Mouse (Mus musculus): Measurements from ENCODE around the gene Vopp1. TPM values are rescaled to one million over a fixed set of nuclear protein-coding genes. Genes with fewer than 3 reads are reported as not detected.
A peak's percentile ranks its signal among the peaks of the same experiment; 100 is the strongest.

Gene Vopp1
- polyA plus RNA-seq, 1 experiment from 2014 or later = 24.3 TPM

DNA sequence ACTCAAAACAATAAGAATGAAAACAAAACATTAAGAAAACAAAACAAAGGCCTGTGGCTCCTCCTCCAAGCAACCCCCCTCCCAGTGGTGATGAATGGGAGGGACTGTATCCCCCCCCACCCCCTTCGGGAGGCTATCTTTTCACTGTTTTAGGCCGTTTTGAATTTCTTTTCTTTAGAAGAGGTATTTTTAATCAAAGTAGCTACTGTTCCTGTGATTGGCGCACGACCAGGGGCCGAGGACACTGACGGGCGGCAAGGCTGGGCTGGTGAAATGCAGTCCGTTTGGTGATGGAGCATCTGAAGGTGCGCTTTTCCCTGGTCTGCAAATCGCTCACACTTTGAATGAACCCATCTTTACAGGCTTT lies 122.6 kb downstream of the Vopp1 start, which contains the start of gene Lancl2:
Gene Lancl2, plus strand, starts transcription at position 165 of the 367 bp plus-strand sequence.
- H3K36me3 ChIP-seq (ENCODE audit: control insufficient read depth, insufficient read depth, low read length) = no peaks in the 10 kb centered on the region
- 0% methylated on average over 10 of the region's 10 CpGs for WGBS
- no peaks in the 10 kb centered on the region for H3K9me3 ChIP-seq (ENCODE audit: control insufficient read depth, low read length)
- H3K4me2 ChIP-seq (replicated peaks; ENCODE audit: low read depth) = peak within 1 kb of the TSS; percentile 57
- H3K27ac ChIP-seq (replicated peaks) = peak within 1 kb of the TSS; percentile 95
- no peak for TF ChIP-seq EP300 (optimal IDR thresholded peaks at IDR 0.05)
- no peak for TF ChIP-seq CTCF (IDR thresholded peaks at IDR 0.05; ENCODE audit: low read depth)
- no peak for ATAC-seq (ENCODE audit: low FRiP score, low TSS enrichment)
- peak within 1 kb of the TSS; percentile 84 for H3K9ac ChIP-seq (ENCODE audit: low read length)
- no peaks in the 10 kb centered on the region for H3K27me3 ChIP-seq (ENCODE audit: control insufficient read depth, insufficient read depth, low read length)
- peak within 1 kb of the TSS; percentile 74 for H3K4me3 ChIP-seq (ENCODE audit: low read depth, low read length)
- DNase-seq (ENCODE audit: low spot score) = no peak
- H3K4me1 ChIP-seq (replicated peaks; ENCODE audit: control insufficient read depth, insufficient read depth) = no peaks in the 10 kb centered on the region

DNA sequence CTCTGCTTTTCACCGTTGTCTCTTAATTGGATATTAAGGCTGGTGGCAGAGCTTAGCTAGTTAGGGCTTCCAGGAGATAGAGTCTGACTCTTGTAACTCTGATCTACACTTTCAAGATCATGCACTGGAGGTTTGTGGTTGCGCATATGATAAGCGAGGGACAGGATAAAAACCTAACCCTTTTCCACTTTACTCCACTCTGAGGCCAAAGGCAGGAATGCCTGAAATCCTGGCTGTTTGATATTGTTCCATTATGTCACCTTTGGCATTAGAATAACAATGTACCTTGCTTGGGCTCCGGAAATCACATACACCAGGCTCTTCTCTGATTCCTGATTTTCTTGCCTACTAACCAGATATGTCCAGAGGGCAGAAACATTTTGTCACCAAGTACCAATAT lies 123.3 kb downstream of the Vopp1 start:
- no peak for DNase-seq (ENCODE audit: low spot score)
- Histone ChIP-seq H3K27me3 (ENCODE audit: control insufficient read depth, insufficient read depth, low read length) (no peaks in the 10 kb centered on the region), H3K9me3 (ENCODE audit: control insufficient read depth, low read length) (no peaks in the 10 kb centered on the region), H3K4me2 (replicated peaks; ENCODE audit: low read depth) (no peak overlapping the region), H3K4me1 (replicated peaks; ENCODE audit: control insufficient read depth, insufficient read depth) (no peaks in the 10 kb centered on the region), H3K4me3 (ENCODE audit: low read depth, low read length) (no peak overlapping the region), H3K27ac (replicated peaks) (no peak overlapping the region), H3K9ac (ENCODE audit: low read length) (no peak overlapping the region), H3K36me3 (ENCODE audit: control insufficient read depth, insufficient read depth, low read length) (no peaks in the 10 kb centered on the region)
- TF ChIP-seq EP300 (optimal IDR thresholded peaks at IDR 0.05) (no peak), CTCF (IDR thresholded peaks at IDR 0.05; ENCODE audit: low read depth) (no peak)
- no peak for ATAC-seq (ENCODE audit: low FRiP score, low TSS enrichment)
- WGBS = 65% methylated on average over 4 of the region's 4 CpGs

DNA sequence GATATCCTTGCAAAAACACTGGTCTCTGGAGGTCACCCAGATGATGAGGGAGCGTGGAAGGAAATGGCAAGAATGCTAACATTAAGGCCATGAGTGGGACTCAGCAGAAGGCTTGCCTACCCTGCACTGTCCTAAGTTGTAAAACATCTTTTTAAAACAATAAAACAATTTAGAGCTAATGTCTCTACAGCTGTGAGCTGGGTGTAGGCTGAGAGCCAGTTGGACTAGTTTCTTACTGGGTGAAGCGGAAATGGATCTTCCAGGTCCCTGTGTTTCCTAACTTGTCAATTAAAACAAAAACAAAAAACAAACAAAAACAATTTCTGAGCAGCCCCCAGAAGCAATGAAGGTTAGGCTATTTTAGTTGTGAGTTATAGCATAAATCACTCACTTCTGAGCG lies 131.8 kb downstream of the Vopp1 start:
- H3K27me3 ChIP-seq (ENCODE audit: control insufficient read depth, insufficient read depth, low read length) = no peaks in the 10 kb centered on the region
- no peak overlapping the region for H3K27ac ChIP-seq (replicated peaks)
- no peak for ATAC-seq (ENCODE audit: low FRiP score, low TSS enrichment)
- no peak for DNase-seq (ENCODE audit: low spot score)
- no peaks in the 10 kb centered on the region for H3K4me1 ChIP-seq (replicated peaks; ENCODE audit: control insufficient read depth, insufficient read depth)
- 0 out of 2 replicates have a peak overlapping the region, but pooled peaks have one; percentile 8 for H3K9ac ChIP-seq (ENCODE audit: low read length)
- H3K36me3 ChIP-seq (ENCODE audit: control insufficient read depth, insufficient read depth, low read length) = no peaks in the 10 kb centered on the region
- 87% methylated on average over 3 of the region's 3 CpGs for WGBS
- no peaks in the 10 kb centered on the region for H3K9me3 ChIP-seq (ENCODE audit: control insufficient read depth, low read length)
- H3K4me3 ChIP-seq (ENCODE audit: low read depth, low read length) = no peak overlapping the region
- no peak overlapping the region for H3K4me2 ChIP-seq (replicated peaks; ENCODE audit: low read depth)
- TF ChIP-seq CTCF (IDR thresholded peaks at IDR 0.05; ENCODE audit: low read depth) (no peak), EP300 (optimal IDR thresholded peaks at IDR 0.05) (no peak)

GRCm38 (mm10) chr6:57691467-57692261 lies 133.3 kb downstream of the Vopp1 start, which contains the start of gene Pyurf:
Gene Pyurf (minus strand): TSS chr6:57692078.
- DNase-seq (ENCODE audit: low spot score) = peak; percentile 94
- peak within 1 kb of the TSS; percentile 74 for H3K4me3 ChIP-seq (ENCODE audit: low read depth, low read length)
- under 1% methylated on average over 44 of the region's 52 CpGs for WGBS
- TF ChIP-seq CTCF (IDR thresholded peaks at IDR 0.05; ENCODE audit: low read depth) (0 out of 2 replicates have a peak, but pooled peaks have one; percentile 12), EP300 (optimal IDR thresholded peaks at IDR 0.05) (no peak)
- peak within 1 kb of the TSS; percentile 78 for H3K9ac ChIP-seq (ENCODE audit: low read length)
- no peaks in the 10 kb centered on the region for H3K36me3 ChIP-seq (ENCODE audit: control insufficient read depth, insufficient read depth, low read length)
- H3K4me2 ChIP-seq (replicated peaks; ENCODE audit: low read depth) = peak within 1 kb of the TSS; percentile 80
- H3K4me1 ChIP-seq (replicated peaks; ENCODE audit: control insufficient read depth, insufficient read depth) = no peaks in the 10 kb centered on the region
- H3K27me3 ChIP-seq (ENCODE audit: control insufficient read depth, insufficient read depth, low read length) = no peaks in the 10 kb centered on the region
- H3K9me3 ChIP-seq (ENCODE audit: control insufficient read depth, low read length) = no peaks in the 10 kb centered on the region
- peak; percentile 99 for ATAC-seq (ENCODE audit: low FRiP score, low TSS enrichment)
- peak within 1 kb of the TSS; percentile 91 for H3K27ac ChIP-seq (replicated peaks)

DNA sequence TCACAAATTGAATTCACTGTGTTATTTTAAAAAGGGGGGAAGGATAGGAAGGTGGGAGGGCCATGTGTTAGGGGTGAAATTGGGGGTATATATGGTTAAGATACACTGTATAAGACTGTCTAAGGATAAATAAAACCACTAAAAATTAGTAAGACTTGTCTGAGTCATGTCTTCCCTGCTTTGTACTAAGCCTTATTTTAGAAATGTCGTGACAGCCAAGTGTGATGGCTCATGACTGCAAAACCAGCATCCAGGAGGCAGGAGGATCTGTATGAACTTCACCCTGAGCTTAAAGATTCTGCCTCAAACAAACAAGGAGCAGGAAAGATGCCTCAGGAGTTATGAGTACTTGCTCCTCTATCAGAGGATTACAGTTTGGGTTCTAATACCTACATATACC lies 140.8 kb downstream of the Vopp1 start:
- Histone ChIP-seq H3K9ac (ENCODE audit: low read length) (no peak overlapping the region), H3K4me1 (replicated peaks; ENCODE audit: control insufficient read depth, insufficient read depth) (no peaks in the 10 kb centered on the region), H3K36me3 (ENCODE audit: control insufficient read depth, insufficient read depth, low read length) (no peaks in the 10 kb centered on the region), H3K9me3 (ENCODE audit: control insufficient read depth, low read length) (no peaks in the 10 kb centered on the region), H3K4me2 (replicated peaks; ENCODE audit: low read depth) (no peak overlapping the region), H3K27me3 (ENCODE audit: control insufficient read depth, insufficient read depth, low read length) (no peaks in the 10 kb centered on the region), H3K4me3 (ENCODE audit: low read depth, low read length) (no peak overlapping the region), H3K27ac (replicated peaks) (no peak overlapping the region)
- TF ChIP-seq EP300 (optimal IDR thresholded peaks at IDR 0.05) = no peak
- TF ChIP-seq CTCF (IDR thresholded peaks at IDR 0.05; ENCODE audit: low read depth) = no peak
- ATAC-seq (ENCODE audit: low FRiP score, low TSS enrichment) (no peak), DNase-seq (ENCODE audit: low spot score) (no peak)
- WGBS = 86% methylated on average over 1 of the region's 1 CpGs

Other genes with a start within 250 kb of the Vopp1 start
- 0.96 and 1.4 TPM in 2 replicates for gene Herc6, start 244.2 kb downstream of the Vopp1 start, polyA plus RNA-seq (2015; fragmentation: Nextera tagmentation; extraction: Ambion mirVana)
- 16.2 and 16.3 TPM in 2 replicates for gene Pyurf, start 133.1 kb downstream of the Vopp1 start, polyA plus RNA-seq (2015; fragmentation: Nextera tagmentation; extraction: Ambion mirVana)
- 9.6 and 9.8 TPM in 2 replicates for gene Lancl2, start 122.6 kb downstream of the Vopp1 start, polyA plus RNA-seq (2015; fragmentation: Nextera tagmentation; extraction: Ambion mirVana)
- gene Vmn1r21, start 25.2 kb upstream of the Vopp1 start, polyA plus RNA-seq (2015; fragmentation: Nextera tagmentation; extraction: Ambion mirVana) = not detected in 2 replicates
- gene Vmn1r22, start 82.9 kb upstream of the Vopp1 start, polyA plus RNA-seq (2015; fragmentation: Nextera tagmentation; extraction: Ambion mirVana) = not detected in 2 replicates
- gene Vmn1r23, start 101.7 kb upstream of the Vopp1 start, polyA plus RNA-seq (2015; fragmentation: Nextera tagmentation; extraction: Ambion mirVana) = not detected in 2 replicates
- not detected in 2 replicates for gene Vmn1r24, start 136.3 kb upstream of the Vopp1 start, polyA plus RNA-seq (2015; fragmentation: Nextera tagmentation; extraction: Ambion mirVana)
- not detected in 2 replicates for gene Vmn1r25, start 155.7 kb upstream of the Vopp1 start, polyA plus RNA-seq (2015; fragmentation: Nextera tagmentation; extraction: Ambion mirVana)
- not detected in 2 replicates for gene Vmn1r26, start 190.0 kb upstream of the Vopp1 start, polyA plus RNA-seq (2015; fragmentation: Nextera tagmentation; extraction: Ambion mirVana)